Mouse (Mus musculus): ENCODE data around the gene Btf3.

DNA sequence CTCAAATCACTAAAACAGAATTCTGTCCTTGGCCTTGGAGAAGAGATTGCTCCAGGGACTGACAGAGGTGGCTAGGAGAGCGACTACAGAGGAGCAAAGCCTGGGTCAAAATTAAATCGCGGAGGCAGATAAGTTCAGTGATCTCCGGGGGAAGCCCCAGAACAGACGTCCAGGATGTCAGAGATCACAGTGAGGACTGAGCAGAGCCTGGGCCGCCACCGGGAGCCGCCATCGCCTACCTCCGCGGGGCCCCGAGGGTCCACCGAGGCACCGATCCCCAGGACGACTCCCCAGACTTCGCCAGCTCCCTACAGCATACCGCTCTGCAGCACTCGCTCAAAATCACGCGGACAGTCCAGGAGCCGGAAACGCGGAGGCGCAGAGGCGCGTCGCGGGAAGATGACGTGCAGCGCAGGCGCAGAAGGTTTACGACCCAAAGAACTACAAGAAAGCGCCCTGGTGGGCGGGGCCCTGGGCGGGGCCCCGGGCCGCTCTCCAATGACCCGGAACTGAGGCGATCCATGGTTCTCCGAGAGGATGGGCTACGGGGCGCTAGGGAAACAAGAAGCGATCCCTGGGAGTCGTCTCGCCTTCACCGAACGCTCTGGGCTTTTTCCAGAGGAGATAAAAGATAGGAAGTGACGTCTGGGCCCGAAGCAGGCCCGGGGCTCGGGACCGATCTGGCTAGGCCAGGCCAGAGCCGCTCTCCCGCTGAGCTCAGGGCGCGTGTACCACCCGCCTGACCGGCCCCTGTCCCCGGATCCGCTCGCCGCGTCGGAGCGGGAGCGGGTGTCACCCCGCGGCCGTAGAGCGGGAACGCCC, 54.0 kb downstream of the Btf3 start, which contains the start of the genes Utp15 and Ankra2:
- TF ChIP-seq CTCF (IDR thresholded peaks at IDR 0.05; ENCODE audit: low read depth) (0 out of 2 replicates have a peak, but pooled peaks have one; percentile 4), EP300 (optimal IDR thresholded peaks at IDR 0.05) (no peak)
